Mouse (Mus musculus) CD4-positive, CD25-positive, alpha-beta regulatory T cell, adult 4 months (primary cell): ENCODE data around the gene Abtb1. TPM values are rescaled to one million over a fixed set of nuclear protein-coding genes. Genes with fewer than 3 reads are reported as not detected.

Source experiments
- ATAC-seq: one replicate; pipeline ENCODE4 v1.8.0; 2017
- polyA plus RNA-seq, 2 experiments: library from polyadenylated mRNA; unstranded; fragments of 100-300 nt; shearing (Covaris generic); gene quantifications; one replicate each; pipeline ENCODE4 v1.2.1; 2017

Gene Abtb1
- polyA plus RNA-seq, 2 experiments from 2014 or later, result 71.0 to 112 TPM

- no peak for ATAC-seq
These were observed 41.6 kb downstream of the Abtb1 start for GRCm38 (mm10) chr6:88800191-88800590.

GRCm38 (mm10) chr6:88794561-88794971 is 47.2 kb downstream of the Abtb1 start:
- ATAC-seq, result no peak

- no peak for ATAC-seq
These were observed 47.9 kb downstream of the Abtb1 start for GRCm38 (mm10) chr6:88793872-88794271.

GRCm38 (mm10) chr6:88793243-88793642 is 48.5 kb downstream of the Abtb1 start:
- no peak for ATAC-seq

- ATAC-seq, result no peak
These were observed 49.6 kb downstream of the Abtb1 start for GRCm38 (mm10) chr6:88792147-88792691.

- ATAC-seq, result no peak
These were observed 50.5 kb downstream of the Abtb1 start for GRCm38 (mm10) chr6:88791299-88791698.

- no peak for ATAC-seq
These were observed 53.6 kb downstream of the Abtb1 start for GRCm38 (mm10) chr6:88788219-88788618.

GRCm38 (mm10) chr6:88787496-88787895 is 54.3 kb downstream of the Abtb1 start:
- ATAC-seq, result no peak

- ATAC-seq, result no peak
These were observed 54.9 kb downstream of the Abtb1 start for GRCm38 (mm10) chr6:88786732-88787445.

Other genes with a start within 250 kb of the Abtb1 start
- gene Kbtbd12, start 204.0 kb downstream of the Abtb1 start, polyA plus RNA-seq, result not detected
- under 1 TPM in 1 of 2 experiments, not detected in 1; 0.27 TPM for gene Mgll, start 117.6 kb downstream of the Abtb1 start, polyA plus RNA-seq
- gene Podxl2, start 33.1 kb upstream of the Abtb1 start, polyA plus RNA-seq, result under 1 TPM in 1 of 2 experiments, not detected in 1; 0.32 TPM
- 10 to 100 TPM; 19.8 to 34.7 TPM for gene Mcm2, start 56.8 kb upstream of the Abtb1 start, polyA plus RNA-seq
- 10 to 100 TPM; 54.7 to 74.1 TPM for gene Tpra1, start 60.3 kb upstream of the Abtb1 start, polyA plus RNA-seq